Mouse (Mus musculus) MN1 (cell line): ENCODE data around the gene Nup43.

Source experiments
- DNase-seq: peaks from one replicate; pipeline ENCODE4 v3.0.0-alpha.2; 2016; ENCODE audit warnings: low spot score

The Nup43 gene

GRCm38 (mm10) chr10:7686902-7687301 lies 19.6 kb downstream of the Nup43 start:
- no peak for DNase-seq

- no peak for DNase-seq
These were observed 28.0 kb downstream of the Nup43 start for GRCm38 (mm10) chr10:7695286-7695685.

- DNase-seq: peak; percentile 23
These were observed 32.8 kb downstream of the Nup43 start for GRCm38 (mm10) chr10:7700120-7700519.

GRCm38 (mm10) chr10:7702586-7702985 lies 35.3 kb downstream of the Nup43 start:
- no peak for DNase-seq

- DNase-seq: no peak
These were observed 42.8 kb downstream of the Nup43 start for GRCm38 (mm10) chr10:7710121-7710520.

GRCm38 (mm10) chr10:7712506-7712905 lies 45.2 kb downstream of the Nup43 start:
- no peak for DNase-seq

GRCm38 (mm10) chr10:7715056-7715455 lies 47.8 kb downstream of the Nup43 start:
- no peak for DNase-seq

- DNase-seq: peak; percentile 98
These were observed 58.6 kb downstream of the Nup43 start, which contains the start of gene Katna1 for GRCm38 (mm10) chr10:7725751-7726500. Gene Katna1 (plus strand): TSS chr10:7726000.

GRCm38 (mm10) chr10:7726501-7726812 lies 59.2 kb downstream of the Nup43 start:
- peak; percentile 47 for DNase-seq

GRCm38 (mm10) chr10:7727011-7727410 lies 59.7 kb downstream of the Nup43 start:
- DNase-seq: peak; percentile 35
